Mouse (Mus musculus) embryonic facial prominence, embryonic 15.5 days (tissue): ENCODE data around the gene Eda. TPM values are rescaled to one million over a fixed set of nuclear protein-coding genes. Genes with fewer than 3 reads are reported as not detected.
"Not testable (repeated sequence)": the region's sequence is repeated elsewhere in the genome, so short reads cannot be mapped to it uniquely, and the experiment has no call there.

Experiments used
- ATAC-seq: fragments of 200-750 bp; cut with Nextera tagmentation; 2 replicates; pipeline ENCODE4 v1.8.0; 2017; ENCODE audit warnings: low read depth, moderate TSS enrichment; ENCODE audit not compliant: insufficient number of reproducible peaks, low FRiP score, low TSS enrichment
- H3K27ac ChIP-seq: fragments of 300-500 bp; sonication (generic); replicated peaks from 2 replicates; pipeline ENCODE4 v1.5.1; 2015; ENCODE audit warnings: mild to moderate bottlenecking, inconsistent platforms
- H3K27me3 ChIP-seq: fragments of 300-500 bp; sonication (generic); 2 replicates; pipeline ENCODE4 v1.6.1; 2015; ENCODE audit warnings: inconsistent platforms
- H3K36me3 ChIP-seq: fragments of 300-500 bp; sonication (generic); 2 replicates; pipeline ENCODE4 v1.6.1; 2015; ENCODE audit warnings: mild to moderate bottlenecking, inconsistent platforms
- H3K4me1 ChIP-seq: fragments of 300-500 bp; sonication (generic); 2 replicates; pipeline ENCODE4 v1.6.1; 2015; ENCODE audit warnings: inconsistent platforms
- H3K4me2 ChIP-seq: fragments of 300-500 bp; sonication (generic); replicated peaks from 2 replicates; pipeline ENCODE4 v1.6.1; 2015; ENCODE audit warnings: mild to moderate bottlenecking, inconsistent platforms
- H3K4me3 ChIP-seq: fragments of 300-500 bp; sonication (generic); replicated peaks from 2 replicates; pipeline ENCODE4 v1.5.1; 2015; ENCODE audit warnings: mild to moderate bottlenecking, inconsistent platforms
- H3K9ac ChIP-seq: fragments of 300-500 bp; sonication (generic); 2 replicates; pipeline ENCODE4 v1.6.1; 2015; ENCODE audit warnings: inconsistent platforms
- H3K9me3 ChIP-seq: fragments of 300-500 bp; sonication (generic); replicated peaks from 2 replicates; pipeline ENCODE4 v1.6.1; 2016; ENCODE audit warnings: inconsistent platforms
- WGBS: fragments of 180-500 bp; shearing (Covaris S2); methylation state at CpG from one replicate; pipeline ENCODE4 v1.1.7; 2015; 5-methylcytosine and 5-hydroxymethylcytosine counted together
- microRNA counts: library from miRNA; unstranded; fragments of <30 nt; microRNA quantifications from one replicate; lab custom pipeline; 2016
- microRNA-seq: library from miRNA; unstranded; fragments of <30 nt; microRNA quantifications from one replicate; pipeline ENCODE4, GENCODE M21; 2016; ENCODE audit warnings: borderline number of aligned reads
- polyA plus RNA-seq: library from polyadenylated mRNA; unstranded; fragments of >200 nt; fragmentation: Nextera tagmentation; extraction: Ambion mirVana; gene quantifications from 2 replicates; pipeline ENCODE4 v1.2.1, GENCODE M21; 2015

Eda gene
- polyA plus RNA-seq, 1 experiment from 2014 or later = 4.5 TPM

DNA sequence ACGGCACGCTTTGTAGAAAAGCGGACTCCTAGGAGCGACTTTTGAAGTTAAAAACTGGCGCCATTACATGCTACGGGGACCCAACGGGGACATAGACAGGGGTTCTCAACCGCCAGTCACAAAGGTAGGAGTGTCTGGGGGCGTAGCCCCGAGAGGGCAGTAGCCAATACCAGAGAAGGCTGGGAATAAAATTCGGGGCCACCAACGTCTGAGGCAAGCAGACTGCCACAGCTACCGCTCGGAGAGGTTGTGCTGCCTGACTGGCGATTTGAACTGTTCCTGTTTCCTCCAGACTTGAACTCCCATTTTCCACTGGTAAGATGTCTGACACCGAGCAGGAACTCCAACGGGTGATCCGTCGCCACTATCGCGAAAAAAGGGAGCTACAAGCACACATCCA lies 453.3 kb downstream of the Eda start, which contains the start of gene Otud6a:
Gene Otud6a (plus strand): TSS at position 321 of the 400 bp plus-strand sequence.
- H3K27me3 ChIP-seq = no peaks in the 10 kb centered on the region; the same call in 1 of the 2 replicates
- WGBS = 89% methylated on average over 21 of the region's 21 CpGs

GRCm38 (mm10) chrX:100432311-100432710 lies 456.9 kb downstream of the Eda start:
- Histone ChIP-seq H3K4me2 (no peak overlapping the region), H3K27me3 (peaks cover 7% of the 10 kb centered on the region), H3K36me3 (no peaks in the 10 kb centered on the region), H3K9ac (no peak overlapping the region), H3K9me3 (no peaks in the 10 kb centered on the region), H3K27ac (no peak overlapping the region), H3K4me1 (no peaks in the 10 kb centered on the region), H3K4me3 (no peak overlapping the region)
- ATAC-seq = no peak
- WGBS = 56% methylated on average over 3 of the region's 3 CpGs

More for the DNA sequence above, 453.3 kb downstream of the Eda start, which contains the start of gene Otud6a:
- Histone ChIP-seq H3K9ac (no peak within 1 kb of the TSS), H3K9me3 (no peaks in the 10 kb centered on the region), H3K4me1 (no peaks in the 10 kb centered on the region), H3K4me3 (no peak within 1 kb of the TSS), H3K27ac (no peak within 1 kb of the TSS), H3K36me3 (no peaks in the 10 kb centered on the region), H3K4me2 (no peak within 1 kb of the TSS)
- no peak for ATAC-seq

- H3K36me3 ChIP-seq = not testable (repeated sequence)
These were observed 467.2 kb downstream of the Eda start, which contains the start of gene Awat2 for GRCm38 (mm10) chrX:100442617-100443016. Gene Awat2, minus strand, starts transcription at chrX:100442717.

GRCm38 (mm10) chrX:100443532-100443931 lies 468.1 kb downstream of the Eda start:
- Histone ChIP-seq H3K36me3 (no peaks in the 10 kb centered on the region), H3K9me3 (no peaks in the 10 kb centered on the region), H3K27ac (no peak overlapping the region), H3K4me2 (no peak overlapping the region), H3K4me1 (no peaks in the 10 kb centered on the region), H3K9ac (no peak overlapping the region), H3K4me3 (no peak overlapping the region), H3K27me3 (0 out of 2 replicates have a peak, but pooled peaks cover 5% of the 10 kb centered on the region)
- no peak for ATAC-seq
- 77% methylated on average over 7 of the region's 7 CpGs for WGBS

More at GRCm38 (mm10) chrX:100442617-100443016, 467.2 kb downstream of the Eda start, which contains the start of gene Awat2:
- not testable (repeated sequence) for H3K9me3 ChIP-seq, H3K4me3 ChIP-seq, H3K4me2 ChIP-seq, H3K27me3 ChIP-seq, H3K27ac ChIP-seq, H3K9ac ChIP-seq, ATAC-seq, H3K4me1 ChIP-seq
- 69% methylated on average over 2 of the region's 2 CpGs for WGBS

MicroRNAs encoded within 50 kb of the gene (microRNA counts, 519-probe panel; counts per million panel counts)
- 2,696 counts per million, percentile 63 among the panel's probes with 10 or more counts for microRNA mmu-miR-676 (lab: Ali Mortazavi, UCI)

Small RNAs within 50 kb of the gene (microRNA-seq; reads per million reads assigned to microRNA genes)
- 1,264 reads per million, percentile 78 among the genes with 10 or more reads in this experiment for gene Mir676

Other genes starting within 250 kb of the Eda start
- 0.39 and 0.47 TPM in 2 replicates for gene Tmem28, start 154.6 kb upstream of the Eda start, polyA plus RNA-seq